Mouse (Mus musculus) T-helper 2 cell (primary cell): ENCODE data around the gene Dpf3.

Source experiments
- in situ Hi-C: fragments of 300-600 bp; cut with MboI, MseI; formaldehyde crosslinking; loops from one replicate; pipeline ENCODE4 v1.15.1; 2025; ENCODE audit warnings: high pct_unique_total_duplicates

The Dpf3 gene

GRCm38 (mm10) chr12:83487476-83487991 lies at the start of gene Dpf3:
Dpf3 (minus strand) TSS chr12:83487716.
- in situ Hi-C loops, result no loop called here

GRCm38 (mm10) chr12:83536039-83536438 lies 48.5 kb upstream of the Dpf3 start:
- in situ Hi-C loops, result no loop called here

GRCm38 (mm10) chr12:83535428-83535827 lies 47.9 kb upstream of the Dpf3 start:
- in situ Hi-C loops, result no loop called here

GRCm38 (mm10) chr12:83534190-83534589 lies 46.7 kb upstream of the Dpf3 start:
- in situ Hi-C loops, result no loop called here

DNA sequence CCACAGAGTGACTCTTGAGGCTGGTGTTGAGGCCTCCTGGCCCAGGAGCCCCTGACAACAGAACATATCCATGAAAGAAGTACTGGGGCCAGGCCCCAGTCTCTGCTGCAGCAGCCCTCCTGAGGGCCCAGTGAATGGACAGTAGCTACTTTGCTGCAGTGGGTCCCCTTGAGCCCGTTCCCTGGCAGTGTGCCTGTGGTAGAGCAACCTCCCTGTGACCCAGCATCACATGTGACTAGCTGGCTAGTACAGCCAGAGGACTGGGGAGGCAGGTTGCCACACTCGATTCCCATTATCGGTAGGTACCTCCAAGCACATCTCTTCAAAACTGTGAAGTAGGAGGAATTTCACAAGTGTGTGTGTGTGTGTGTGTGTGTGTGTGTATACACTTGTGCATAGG lies 45.5 kb upstream of the Dpf3 start:
- in situ Hi-C loops, result no loop called here

- in situ Hi-C loops, result no loop called here
Measured at GRCm38 (mm10) chr12:83531992-83532391, 44.5 kb upstream of the Dpf3 start.

DNA sequence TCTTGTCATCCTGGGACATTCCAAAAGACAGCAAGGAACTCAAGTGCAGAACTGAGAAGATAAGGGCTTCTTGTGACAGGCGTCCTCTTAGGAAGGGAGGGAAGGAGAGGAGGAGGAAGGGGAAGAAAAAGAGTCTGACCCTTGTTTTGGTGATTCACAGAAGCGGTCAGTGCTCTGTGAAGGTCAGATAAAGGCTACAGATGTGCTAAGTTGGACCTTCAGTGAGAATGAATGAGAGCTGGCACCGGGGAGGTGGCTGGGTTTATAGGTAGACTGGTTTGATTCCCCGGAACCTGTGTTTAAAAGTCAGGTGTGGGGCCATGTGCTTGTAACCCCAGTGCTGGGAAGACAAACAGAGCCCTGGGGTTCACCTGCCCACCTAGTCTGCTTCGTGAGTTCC lies 41.1 kb upstream of the Dpf3 start:
- in situ Hi-C loops, result no loop called here

GRCm38 (mm10) chr12:83527816-83528215 lies 40.3 kb upstream of the Dpf3 start:
- in situ Hi-C loops, result no loop called here

GRCm38 (mm10) chr12:83525822-83526544 lies 38.5 kb upstream of the Dpf3 start:
- in situ Hi-C loops, result no loop called here

DNA sequence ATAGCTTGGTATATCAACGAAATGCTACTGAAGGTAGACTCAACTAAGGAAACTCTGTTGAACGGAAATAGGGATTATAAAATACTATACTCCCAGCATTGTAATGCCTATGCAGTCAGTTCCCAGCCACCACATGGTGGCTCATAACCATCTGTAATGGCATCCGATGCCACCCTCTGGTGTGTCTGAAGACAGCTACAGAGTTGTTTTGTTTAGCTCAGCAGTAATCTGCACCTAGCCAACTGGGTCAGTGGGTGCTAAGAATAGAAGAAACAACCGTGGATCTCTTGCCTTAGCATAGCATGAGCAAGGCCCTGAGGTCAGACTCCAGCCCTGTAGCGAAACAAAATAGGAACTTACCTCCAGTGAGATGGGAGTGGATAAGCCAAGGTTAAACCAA lies 36.8 kb upstream of the Dpf3 start:
- in situ Hi-C loops, result no loop called here

DNA sequence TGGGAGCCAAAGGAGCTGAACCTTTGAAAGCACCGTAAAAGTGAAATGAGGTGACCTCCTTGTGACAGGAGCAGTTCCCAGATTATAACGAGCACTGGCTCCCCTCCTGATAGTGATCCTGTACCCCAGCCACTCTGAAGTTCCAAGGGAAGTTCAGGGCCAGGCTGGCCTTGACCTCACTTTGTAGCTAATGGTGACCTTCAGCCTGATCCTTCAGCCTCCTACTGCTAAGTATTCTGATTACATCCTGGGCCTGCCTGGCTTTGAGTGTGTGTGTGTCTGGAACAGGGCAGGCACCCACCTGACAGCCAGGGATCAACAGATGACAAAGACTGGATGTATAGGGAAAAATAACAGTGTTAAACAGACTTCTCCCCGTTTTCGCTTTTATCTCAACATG lies 36.4 kb upstream of the Dpf3 start:
- in situ Hi-C loops, result no loop called here

- in situ Hi-C loops, result no loop called here
Measured at GRCm38 (mm10) chr12:83523056-83523455, 35.5 kb upstream of the Dpf3 start.

DNA sequence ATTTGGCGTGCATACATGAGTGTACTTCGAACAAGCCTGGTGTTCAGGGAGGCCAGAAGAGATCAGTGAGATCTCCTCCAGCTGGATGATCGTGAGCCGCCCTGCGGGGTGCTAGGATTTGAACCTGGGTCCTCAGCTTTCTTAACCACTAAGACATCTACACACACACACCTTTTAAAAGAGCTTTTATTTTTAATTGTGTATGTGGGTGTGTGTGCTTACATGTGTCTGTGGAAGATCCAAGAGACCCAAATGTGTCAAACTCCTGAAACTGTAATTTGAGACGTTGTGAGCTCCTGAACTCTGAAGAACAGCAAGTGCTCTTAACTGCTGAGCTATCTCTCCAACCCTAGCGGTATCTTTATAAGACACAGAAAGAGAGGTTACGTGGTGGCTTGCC lies 33.6 kb upstream of the Dpf3 start:
- in situ Hi-C loops, result no loop called here

DNA sequence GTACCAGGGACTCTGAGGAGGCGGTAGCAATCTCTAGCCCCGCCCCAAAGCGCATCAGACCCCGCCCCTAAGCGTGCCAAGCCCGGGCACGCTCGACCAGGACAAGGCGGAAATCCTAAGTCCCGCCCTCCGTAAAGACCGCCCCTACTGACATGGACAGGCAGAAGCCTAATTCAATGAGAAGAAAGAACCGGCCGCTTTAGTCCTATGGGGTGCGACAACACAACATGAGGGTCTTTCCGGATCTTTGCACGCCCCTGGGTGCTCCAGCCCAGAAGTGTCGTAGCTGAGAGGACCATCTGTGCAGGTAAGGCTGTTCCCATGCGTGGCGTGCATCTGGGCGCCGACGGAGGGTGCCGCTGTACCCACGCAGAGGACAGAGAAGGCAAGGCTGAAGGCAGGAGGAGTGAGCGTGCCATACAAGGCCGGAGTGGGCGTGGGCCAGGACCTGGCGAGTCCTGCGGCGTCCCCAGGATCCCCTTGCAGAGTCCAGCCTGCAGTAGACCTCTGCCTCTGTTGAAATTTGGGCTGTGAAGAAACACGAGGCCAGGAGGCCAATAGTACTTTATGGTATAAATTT lies 32.9 kb upstream of the Dpf3 start, which contains the start of gene Dcaf4:
Gene Dcaf4, plus strand, starts transcription at position 156 of the 580 bp plus-strand sequence.
- in situ Hi-C loops, result no loop called here

- in situ Hi-C loops, result no loop called here
Measured at GRCm38 (mm10) chr12:83517580-83517979, 30.1 kb upstream of the Dpf3 start.

- in situ Hi-C loops, result no loop called here
Measured at GRCm38 (mm10) chr12:83514216-83514615, 26.7 kb upstream of the Dpf3 start.

DNA sequence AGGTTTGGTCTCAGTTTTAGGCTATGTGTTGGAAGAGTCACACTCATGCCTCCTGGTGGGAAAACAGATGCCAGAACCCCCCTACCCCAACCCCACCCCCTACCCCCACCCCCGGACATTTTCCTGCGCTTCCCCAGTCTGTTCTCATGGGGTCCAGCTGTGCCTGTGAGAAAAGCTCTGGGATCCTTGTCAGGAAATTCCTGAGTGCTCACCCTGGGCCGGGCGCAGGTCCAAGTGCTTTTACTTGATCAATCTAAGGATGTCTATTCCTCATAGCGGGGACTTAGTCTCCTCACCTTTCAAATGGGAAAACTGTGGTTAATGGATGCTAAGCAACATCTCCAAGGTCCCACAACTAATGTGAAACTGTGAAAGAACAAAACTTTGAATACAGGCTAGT lies 25.7 kb upstream of the Dpf3 start:
- in situ Hi-C loops, result no loop called here

DNA sequence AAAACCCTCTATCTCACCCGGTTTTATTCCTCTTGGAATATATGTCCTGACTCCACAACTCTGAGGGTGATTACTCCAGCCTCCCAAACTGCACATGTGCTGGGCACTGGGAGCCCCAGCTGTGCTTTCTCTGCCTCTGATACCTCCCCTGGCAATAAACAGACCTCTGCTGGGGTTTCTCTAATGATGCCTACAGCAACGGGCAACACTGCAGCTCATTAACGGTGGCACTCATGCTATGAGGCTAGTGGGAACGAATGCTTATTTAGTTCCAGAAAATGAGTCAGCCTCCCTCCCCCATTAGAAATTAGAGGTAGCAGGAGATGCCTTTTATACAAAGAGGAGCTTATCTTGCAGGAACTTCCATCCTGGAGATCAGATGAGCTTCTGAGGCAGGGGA lies 25.3 kb upstream of the Dpf3 start:
- in situ Hi-C loops, result no loop called here

GRCm38 (mm10) chr12:83510586-83510985 lies 23.1 kb upstream of the Dpf3 start:
- in situ Hi-C loops, result no loop called here

DNA sequence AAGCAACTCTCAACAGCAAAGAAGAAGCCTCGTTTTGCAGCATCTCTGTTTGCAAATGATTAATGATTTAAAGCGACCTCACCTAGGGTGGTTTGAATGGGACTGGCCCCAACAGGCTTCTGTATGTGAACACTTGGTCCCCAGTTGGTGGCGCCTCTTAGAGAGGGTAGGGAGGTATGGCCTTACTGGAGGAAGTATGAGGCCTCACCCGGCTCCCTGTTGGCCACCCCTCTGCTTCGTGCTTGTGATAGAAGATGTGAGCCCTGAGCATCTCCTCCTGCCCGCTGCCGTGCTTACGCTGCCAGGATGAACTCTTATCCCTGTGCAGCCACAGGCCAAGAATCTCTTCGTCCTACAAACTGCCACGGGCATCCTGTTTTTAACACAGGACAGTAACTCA lies 19.0 kb upstream of the Dpf3 start:
- in situ Hi-C loops, result no loop called here

GRCm38 (mm10) chr12:83502190-83502589 lies 14.7 kb upstream of the Dpf3 start:
- in situ Hi-C loops, result no loop called here

- in situ Hi-C loops, result loop anchor here (5.0 kb wide), 1 partner anchor 377 kb away; no protein-coding TSS in a partner anchor
Measured at GRCm38 (mm10) chr12:83499256-83499655, 11.7 kb upstream of the Dpf3 start.

- in situ Hi-C loops, result loop anchor here (5.0 kb wide), 1 partner anchor 376 kb away; no protein-coding TSS in a partner anchor
Measured at GRCm38 (mm10) chr12:83497959-83498358, 10.4 kb upstream of the Dpf3 start.
